Mouse (Mus musculus) liver, postnatal 0 days (tissue): ENCODE measurements around the gene Cyth1.

Experiments
- CTCF ChIP-seq: sonication (generic); IDR thresholded peaks from 2 replicates; pipeline ENCODE4 v1.5.1; 2016; ENCODE audit warnings: antibody characterized with exemption, low read depth
- EP300 ChIP-seq: IDR thresholded peaks from 2 replicates; pipeline ENCODE4 v1.6.1; 2016; ENCODE audit warnings: antibody characterized with exemption, low read depth, mild to moderate bottlenecking

DNA sequence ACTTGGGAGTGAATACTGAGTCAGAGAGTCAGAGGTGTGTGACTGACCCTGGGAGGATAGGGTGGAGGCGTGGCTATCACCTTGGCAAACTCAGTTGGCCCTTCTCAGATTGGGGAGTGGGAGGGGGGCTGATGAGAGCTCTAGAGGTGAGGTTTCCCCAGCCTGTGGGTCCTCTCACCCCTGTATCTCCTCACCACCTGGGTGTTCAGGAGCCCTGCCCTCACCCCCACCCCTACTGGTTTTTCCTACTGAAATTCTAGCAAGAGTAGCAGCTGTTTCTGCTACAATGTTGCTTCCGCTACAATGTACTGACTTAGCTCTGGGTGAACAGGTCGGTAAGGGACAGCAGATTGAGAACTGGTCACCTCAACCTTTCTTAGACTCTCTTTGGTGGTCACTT is 164.1 kb downstream of the Cyth1 start:
- TF ChIP-seq CTCF, result no peak
- no peak for TF ChIP-seq EP300
